Mouse (Mus musculus): ENCODE results near the gene Sptbn1. TPM values are rescaled to one million over a fixed set of nuclear protein-coding genes. Genes with fewer than 3 reads are reported as not detected.

Gene Sptbn1
- total and polyA plus RNA-seq, 2 experiments from 2014 or later: 150 to 328 TPM

- ATAC-seq (no peak), DNase-seq (no peak)
- Histone ChIP-seq H3K9ac (no peak overlapping the region), H3K27me3 (ENCODE audit: insufficient read depth, low read length) (no peaks in the 10 kb centered on the region), H3K4me2 (ENCODE audit: low read depth) (no peak overlapping the region), H3K4me3 (ENCODE audit: low read depth, low read length) (no peak overlapping the region), H3K27ac (ENCODE audit: low read depth, low read length) (no peak overlapping the region), H3K9me3 (ENCODE audit: low read length) (no peaks in the 10 kb centered on the region), H3K36me3 (ENCODE audit: insufficient read depth) (peaks cover 8% of the 10 kb centered on the region; the same call in 1 of the 2 replicates), H3K4me1 (ENCODE audit: insufficient read depth) (peaks cover 3% of the 10 kb centered on the region; the same call in 1 of the 2 replicates)
- no peak for TF ChIP-seq CTCF (IDR thresholded peaks at IDR 0.05; ENCODE audit: low read depth)
Measured at GRCm38 (mm10) chr11:30200391-30200790, 67.6 kb downstream of the Sptbn1 start.

DNA sequence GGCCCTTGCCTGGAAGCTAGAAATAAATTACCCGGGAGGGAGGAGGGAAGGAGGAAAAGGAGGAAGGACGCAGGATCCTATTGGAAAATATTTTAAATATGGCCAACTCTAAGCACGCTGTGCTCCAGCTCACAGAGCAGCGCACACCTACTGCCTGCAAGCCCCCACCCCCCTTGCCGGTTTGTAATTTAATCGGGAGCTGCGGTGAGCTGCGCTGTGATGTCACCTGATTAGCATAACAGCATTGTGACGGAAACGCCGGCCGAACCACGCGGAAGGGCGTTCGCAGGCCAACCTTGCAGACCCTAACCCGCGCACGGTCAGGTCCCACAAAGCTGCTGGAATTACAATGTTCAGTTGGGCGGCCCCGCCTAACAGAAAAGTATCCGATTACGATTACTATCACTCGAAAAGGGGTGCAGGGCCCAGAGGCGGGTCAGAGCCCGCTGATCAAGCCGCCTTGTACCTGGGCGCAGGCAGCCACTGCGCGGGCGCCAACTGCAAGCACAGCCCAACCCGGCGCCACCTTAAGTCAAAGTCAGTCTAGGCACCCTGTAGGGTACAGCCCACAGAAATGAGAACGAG is 69.8 kb downstream of the Sptbn1 start:
- Histone ChIP-seq H3K4me1 (ENCODE audit: insufficient read depth) (peaks cover 3% of the 10 kb centered on the region; the same call in 1 of the 2 replicates), H3K27ac (ENCODE audit: low read depth, low read length) (peak overlapping the region; percentile 57), H3K4me3 (ENCODE audit: low read depth, low read length) (peak overlapping the region; percentile 38), H3K27me3 (ENCODE audit: insufficient read depth, low read length) (no peaks in the 10 kb centered on the region), H3K4me2 (ENCODE audit: low read depth) (peak overlapping the region; percentile 63), H3K9ac (peak overlapping the region; percentile 53), H3K9me3 (ENCODE audit: low read length) (no peaks in the 10 kb centered on the region), H3K36me3 (ENCODE audit: insufficient read depth) (peaks cover 8% of the 10 kb centered on the region; the same call in 1 of the 2 replicates)
- DNase-seq (peak; percentile 60), ATAC-seq (peak; percentile 96)
- peak; percentile 9; the same call in 1 of the 2 replicates for TF ChIP-seq CTCF (IDR thresholded peaks at IDR 0.05; ENCODE audit: low read depth)
- 1% methylated on average over 34 of the region's 34 CpGs for WGBS

DNA sequence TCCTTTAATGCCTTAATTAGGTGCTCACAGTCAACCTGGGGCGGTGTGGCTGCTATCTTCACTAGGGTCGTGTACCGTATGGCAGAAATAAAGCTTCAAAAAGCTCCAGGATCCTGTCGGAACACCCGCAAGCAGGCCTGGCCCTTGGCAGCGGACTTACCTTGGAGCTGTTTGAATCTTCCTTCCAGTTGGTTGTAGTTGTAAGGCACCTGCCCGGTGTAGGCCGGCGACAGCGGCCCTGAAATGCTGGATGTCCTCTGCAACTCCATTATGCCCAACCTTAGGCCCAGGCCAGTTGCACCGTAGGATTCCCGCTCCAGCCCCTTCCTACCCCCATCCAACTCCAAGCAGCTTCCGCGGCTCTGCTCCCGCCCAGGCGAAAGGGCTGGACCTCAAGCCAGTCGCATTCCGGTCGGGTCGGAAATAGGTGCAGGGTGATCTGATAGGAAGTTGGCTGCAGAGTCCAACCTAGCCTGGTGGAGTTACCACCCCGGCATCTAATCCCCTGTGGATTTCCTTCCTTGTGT is 70.3 kb downstream of the Sptbn1 start:
- WGBS: 5% methylated on average over 21 of the region's 21 CpGs
- H3K4me1 ChIP-seq (ENCODE audit: insufficient read depth): peaks cover 3% of the 10 kb centered on the region; the same call in 1 of the 2 replicates

DNA sequence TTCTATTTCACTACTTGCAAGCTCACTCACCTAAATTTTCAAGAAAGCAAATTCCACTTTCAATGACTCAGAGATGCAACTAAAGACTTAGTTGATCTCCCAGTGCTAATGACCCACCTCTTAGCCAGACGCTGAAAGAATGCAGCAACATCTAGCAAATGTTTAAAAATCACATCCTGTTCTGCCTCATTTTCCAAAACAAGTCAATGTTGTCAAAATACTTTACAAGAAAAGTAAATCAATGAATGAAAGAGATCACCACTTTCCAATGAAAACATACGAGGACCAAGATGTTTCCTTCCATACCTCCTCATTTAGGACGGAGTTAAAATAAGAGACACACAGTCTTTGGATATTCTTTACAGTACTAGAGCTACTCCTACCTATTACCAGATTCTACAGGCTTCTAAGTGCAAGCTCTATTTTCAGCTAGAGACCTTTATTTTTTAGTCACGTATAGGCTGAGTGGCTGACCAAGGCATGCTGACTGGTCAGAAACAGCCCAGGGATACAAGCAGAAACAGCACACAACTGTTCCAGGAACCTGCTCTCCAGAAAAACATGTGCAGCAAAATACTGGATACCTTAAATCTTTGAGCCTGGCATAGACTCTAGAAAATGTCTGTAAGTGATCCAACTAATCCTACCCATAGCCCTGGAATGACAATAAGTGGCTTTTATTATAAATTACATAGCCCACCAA is 71.5 kb downstream of the Sptbn1 start:
- H3K4me2 ChIP-seq (ENCODE audit: low read depth): no peak overlapping the region
- H3K4me3 ChIP-seq (ENCODE audit: low read depth, low read length): no peak overlapping the region
- no peak overlapping the region for H3K27ac ChIP-seq (ENCODE audit: low read depth, low read length)
- H3K36me3 ChIP-seq (ENCODE audit: insufficient read depth): no peaks in the 10 kb centered on the region
- no peak for TF ChIP-seq CTCF (IDR thresholded peaks at IDR 0.05; ENCODE audit: low read depth)
- DNase-seq (no peak), ATAC-seq (no peak)
- H3K27me3 ChIP-seq (ENCODE audit: insufficient read depth, low read length): no peaks in the 10 kb centered on the region
- peaks cover 3% of the 10 kb centered on the region; the same call in 1 of the 2 replicates for H3K4me1 ChIP-seq (ENCODE audit: insufficient read depth)
- no peak overlapping the region for H3K9ac ChIP-seq
- no peaks in the 10 kb centered on the region for H3K9me3 ChIP-seq (ENCODE audit: low read length)
- WGBS: 66% methylated on average over 4 of the region's 4 CpGs

More for the DNA sequence above, 70.3 kb downstream of the Sptbn1 start:
- peak overlapping the region; percentile 63 for H3K4me2 ChIP-seq (ENCODE audit: low read depth)
- H3K4me3 ChIP-seq (ENCODE audit: low read depth, low read length): peak overlapping the region; percentile 38
- TF ChIP-seq CTCF (IDR thresholded peaks at IDR 0.05; ENCODE audit: low read depth): no peak
- H3K27ac ChIP-seq (ENCODE audit: low read depth, low read length): 0 out of 2 replicates have a peak overlapping the region, but pooled peaks have one; percentile 4
- no peaks in the 10 kb centered on the region for H3K27me3 ChIP-seq (ENCODE audit: insufficient read depth, low read length)
- H3K9ac ChIP-seq: peak overlapping the region; percentile 53
- DNase-seq: no peak
- peak; percentile 25 for ATAC-seq
- H3K36me3 ChIP-seq (ENCODE audit: insufficient read depth): peaks cover 8% of the 10 kb centered on the region; the same call in 1 of the 2 replicates
- no peaks in the 10 kb centered on the region for H3K9me3 ChIP-seq (ENCODE audit: low read length)

GRCm38 (mm10) chr11:30195756-30196155 is 72.2 kb downstream of the Sptbn1 start:
- no peaks in the 10 kb centered on the region for H3K27me3 ChIP-seq (ENCODE audit: insufficient read depth, low read length)
- no peak overlapping the region for H3K27ac ChIP-seq (ENCODE audit: low read depth, low read length)
- H3K36me3 ChIP-seq (ENCODE audit: insufficient read depth): no peaks in the 10 kb centered on the region
- DNase-seq (no peak), ATAC-seq (no peak)
- no peak overlapping the region for H3K4me2 ChIP-seq (ENCODE audit: low read depth)
- no peak for TF ChIP-seq CTCF (IDR thresholded peaks at IDR 0.05; ENCODE audit: low read depth)
- peaks cover 3% of the 10 kb centered on the region; the same call in 1 of the 2 replicates for H3K4me1 ChIP-seq (ENCODE audit: insufficient read depth)
- no peaks in the 10 kb centered on the region for H3K9me3 ChIP-seq (ENCODE audit: low read length)
- no peak overlapping the region for H3K9ac ChIP-seq
- no peak overlapping the region for H3K4me3 ChIP-seq (ENCODE audit: low read depth, low read length)
- 84% methylated on average over 3 of the region's 3 CpGs for WGBS

DNA sequence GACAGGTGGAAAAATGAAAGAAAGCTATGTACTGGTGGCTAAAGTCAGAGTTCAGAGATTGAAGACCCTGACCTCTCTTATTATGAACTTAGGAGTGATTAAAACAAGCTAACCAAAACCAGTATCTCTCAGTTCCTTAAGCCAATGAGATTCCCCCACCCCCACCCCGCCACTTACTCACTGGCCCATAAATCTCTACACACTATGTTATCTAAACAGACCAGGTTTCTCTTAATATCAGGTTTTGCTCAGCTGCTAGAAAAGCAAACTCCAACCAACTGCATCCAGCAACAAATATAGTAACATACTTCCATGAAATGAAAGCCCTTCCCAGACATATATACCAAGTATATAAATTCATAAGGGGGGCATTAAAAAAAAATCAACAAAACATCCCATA is 73.2 kb downstream of the Sptbn1 start:
- Histone ChIP-seq H3K4me2 (ENCODE audit: low read depth) (no peak overlapping the region), H3K4me3 (ENCODE audit: low read depth, low read length) (no peak overlapping the region), H3K27ac (ENCODE audit: low read depth, low read length) (no peak overlapping the region), H3K36me3 (ENCODE audit: insufficient read depth) (no peaks in the 10 kb centered on the region), H3K27me3 (ENCODE audit: insufficient read depth, low read length) (no peaks in the 10 kb centered on the region), H3K4me1 (ENCODE audit: insufficient read depth) (peaks cover 3% of the 10 kb centered on the region; the same call in 1 of the 2 replicates), H3K9ac (no peak overlapping the region), H3K9me3 (ENCODE audit: low read length) (no peaks in the 10 kb centered on the region)
- no peak for TF ChIP-seq CTCF (IDR thresholded peaks at IDR 0.05; ENCODE audit: low read depth)
- DNase-seq: no peak
- WGBS: 90% methylated on average over 1 of the region's 1 CpGs
- ATAC-seq: no peak

- Histone ChIP-seq H3K36me3 (ENCODE audit: insufficient read depth) (no peaks in the 10 kb centered on the region), H3K27ac (ENCODE audit: low read depth, low read length) (no peak overlapping the region), H3K27me3 (ENCODE audit: insufficient read depth, low read length) (no peaks in the 10 kb centered on the region), H3K4me2 (ENCODE audit: low read depth) (no peak overlapping the region), H3K4me3 (ENCODE audit: low read depth, low read length) (no peak overlapping the region), H3K9ac (no peak overlapping the region), H3K9me3 (ENCODE audit: low read length) (no peaks in the 10 kb centered on the region), H3K4me1 (ENCODE audit: insufficient read depth) (no peaks in the 10 kb centered on the region)
- DNase-seq (no peak), ATAC-seq (no peak)
- WGBS: 94% methylated on average over 4 of the region's 4 CpGs
- no peak for TF ChIP-seq CTCF (IDR thresholded peaks at IDR 0.05; ENCODE audit: low read depth)
Measured at GRCm38 (mm10) chr11:30190959-30191358, 77.0 kb downstream of the Sptbn1 start.

Measured in forebrain, postnatal 0 days (tissue).